Mouse (Mus musculus) bone marrow macrophage, adult 2 months (primary cell): ENCODE results near the gene Csf2.

ENCODE experiments used
- CTCF ChIP-seq: IDR thresholded peaks from 2 replicates; pipeline ENCODE4 v1.5.1; 2012; ENCODE audit warnings: low read depth, mild to moderate bottlenecking, low read length, moderate library complexity
- POLR2A ChIP-seq: IDR thresholded peaks from 2 replicates; pipeline ENCODE4 v1.6.1; 2012; ENCODE audit warnings: mild to moderate bottlenecking, low read depth, low read length, borderline replicate concordance

GRCm38 (mm10) chr11:54242494-54242893, 7.0 kb downstream of the Csf2 start:
- TF ChIP-seq CTCF (no peak), POLR2A (no peak)
